Mouse (Mus musculus) kidney, adult 11 months (tissue): Measurements from ENCODE around the gene Gm10234.

Source experiments
- DNase-seq: peaks from one replicate; pipeline ENCODE4 v3.0.0; 2022

Gene Gm10234

GRCm38 (mm10) chr6:95321812-95322211 lies at the start of gene Gm10234:
Gm10234 (plus strand) TSS chr6:95322112.
- no peak for DNase-seq

GRCm38 (mm10) chr6:95277633-95278032 lies 44.3 kb upstream of the Gm10234 start:
- DNase-seq: no peak

- DNase-seq: no peak
These were observed 25.9 kb upstream of the Gm10234 start for GRCm38 (mm10) chr6:95296025-95296424.

- DNase-seq: no peak
These were observed 23.5 kb upstream of the Gm10234 start for GRCm38 (mm10) chr6:95298387-95298786.

GRCm38 (mm10) chr6:95300658-95301057 lies 21.3 kb upstream of the Gm10234 start:
- no peak for DNase-seq

- peak; percentile 23 for DNase-seq
These were observed 9.3 kb downstream of the Gm10234 start for GRCm38 (mm10) chr6:95331191-95331590.

- no peak for DNase-seq
These were observed 12.9 kb downstream of the Gm10234 start for GRCm38 (mm10) chr6:95334781-95335180.

GRCm38 (mm10) chr6:95349378-95349777 lies 27.5 kb downstream of the Gm10234 start:
- no peak for DNase-seq

- DNase-seq: no peak
These were observed 31.1 kb downstream of the Gm10234 start for GRCm38 (mm10) chr6:95353043-95353442.

GRCm38 (mm10) chr6:95353886-95354285 lies 32.0 kb downstream of the Gm10234 start:
- no peak for DNase-seq

- no peak for DNase-seq
These were observed 38.2 kb downstream of the Gm10234 start for GRCm38 (mm10) chr6:95360084-95360483.

- no peak for DNase-seq
These were observed 40.8 kb downstream of the Gm10234 start for GRCm38 (mm10) chr6:95362707-95363106.

GRCm38 (mm10) chr6:95371811-95372210 lies 49.9 kb downstream of the Gm10234 start:
- no peak for DNase-seq
